Mouse (Mus musculus) erythroblast, adult 5-6 weeks (primary cell): ENCODE measurements around the gene Ripor3. TPM values are rescaled to one million over a fixed set of nuclear protein-coding genes. Genes with fewer than 3 reads are reported as not detected.

Experiments
- ATAC-seq: replicated peaks from 2 replicates; pipeline ENCODE4 v1.8.0; 2016; ENCODE audit warnings: moderate number of reproducible peaks, mild to moderate bottlenecking, moderate TSS enrichment, inconsistent platforms; ENCODE audit not compliant: poor library complexity, low FRiP score, severe bottlenecking
- total RNA-seq, 2 experiments: library from RNA; stranded (forward) in 1 of 2; stranded (reverse) in 1 of 2; fragments of 150-400 nt in 1 of 2; fragments of 200-764, 138-1000 nt in 1 of 2; gene quantifications; 2 replicates each; pipeline versions ENCODE4 v1.2.3 to v1.2.4; 2015 to 2017; ENCODE audit warnings: low replicate concordance in 2 of 2

Gene Ripor3
- total RNA-seq, 2 experiments from 2014 or later: not detected

DNA sequence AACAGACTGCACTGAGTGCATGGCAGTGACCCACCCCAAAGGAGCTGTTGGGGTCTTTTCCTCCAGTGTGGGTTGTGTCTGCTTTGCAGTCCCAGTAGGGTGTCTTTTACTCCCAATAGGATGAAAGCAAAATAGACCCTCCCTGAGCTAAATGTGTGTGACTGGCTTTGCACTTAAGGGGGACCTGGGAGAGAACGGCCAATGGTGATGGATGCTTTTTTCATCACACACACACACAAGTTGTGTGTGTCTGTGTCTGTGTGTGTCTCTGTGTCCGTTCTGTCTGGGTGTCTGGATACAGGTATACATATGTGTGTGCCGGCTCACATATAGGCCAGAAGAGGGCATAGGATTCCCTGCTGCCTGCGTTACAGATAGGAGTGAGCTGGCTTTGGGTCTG is 69.1 kb downstream of the Ripor3 start:
- no peak for ATAC-seq

DNA sequence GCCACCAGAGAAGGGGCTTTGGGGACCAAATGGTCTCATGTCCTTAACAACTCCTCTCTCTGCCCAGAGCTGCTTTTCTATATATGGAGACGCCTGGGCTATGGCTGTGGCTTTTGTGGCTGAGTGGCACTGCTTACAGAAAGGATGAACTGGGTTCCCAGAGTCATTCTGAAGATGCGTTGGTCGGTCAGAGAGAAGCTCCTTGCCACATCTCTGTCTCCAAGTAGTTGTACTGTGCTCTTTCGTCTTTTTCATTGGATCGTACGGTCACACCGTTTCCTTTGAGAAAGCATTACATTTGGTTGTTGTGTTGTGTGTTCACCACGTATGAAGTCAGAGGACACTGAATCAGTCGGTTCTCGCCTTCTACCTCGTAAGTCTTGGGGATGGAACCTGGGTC is 69.8 kb downstream of the Ripor3 start:
- no peak for ATAC-seq

DNA sequence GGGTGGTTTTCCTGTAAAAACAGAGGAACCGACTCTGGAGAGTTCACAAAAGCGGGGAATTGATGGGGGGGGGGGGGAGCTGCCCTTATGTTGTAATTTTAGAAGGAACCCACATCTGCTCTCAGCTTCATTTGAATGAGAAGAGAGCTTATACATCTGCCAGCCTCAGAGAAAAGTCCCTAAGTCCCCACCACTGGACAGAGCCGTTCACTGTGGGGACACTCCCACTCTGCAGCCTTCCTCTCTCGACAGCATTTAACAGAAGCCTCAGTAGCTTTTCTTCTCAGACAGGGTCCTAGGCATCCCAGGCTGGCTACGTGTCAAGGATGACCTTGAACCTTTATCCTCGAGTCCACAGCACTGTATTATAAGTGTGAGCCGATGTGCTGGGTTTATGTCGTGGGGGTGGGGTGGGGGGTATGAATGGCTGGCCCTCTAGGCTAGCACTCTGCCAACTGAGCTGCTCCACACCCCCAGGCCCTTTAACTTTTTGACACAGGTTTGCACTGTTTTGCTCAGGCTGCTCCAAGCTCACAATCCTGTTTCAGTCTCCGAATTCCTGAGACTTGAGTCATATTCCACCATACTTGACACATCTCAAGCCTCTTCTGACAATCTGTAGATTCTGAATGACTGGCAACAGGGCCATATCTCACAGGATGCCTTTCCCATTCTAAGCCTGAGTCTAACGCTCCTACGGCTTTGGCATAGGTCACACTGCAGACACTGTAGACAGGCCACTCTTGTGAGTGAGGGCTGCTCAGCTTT is 70.6 kb downstream of the Ripor3 start:
- no peak for ATAC-seq

DNA sequence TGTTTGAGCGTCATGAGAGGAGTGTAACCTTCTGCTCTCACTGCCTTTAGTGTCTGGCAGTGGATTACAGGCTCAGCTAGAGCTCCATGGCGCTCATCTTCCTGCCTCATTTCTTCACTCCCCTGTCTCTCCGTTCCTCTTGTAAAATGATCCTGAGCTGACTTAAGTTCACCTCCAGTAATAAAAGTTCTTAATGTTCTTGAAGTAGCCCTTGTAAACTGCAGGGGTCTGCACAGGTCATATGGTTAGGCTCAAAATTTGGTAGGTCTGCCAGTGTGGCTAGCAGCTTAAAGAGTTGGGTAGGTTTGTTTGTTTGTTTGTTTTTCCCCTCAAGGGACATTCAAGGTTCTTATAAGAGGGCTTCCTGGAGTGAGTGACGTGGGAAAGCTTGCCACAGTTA is 71.2 kb downstream of the Ripor3 start:
- ATAC-seq: no peak

DNA sequence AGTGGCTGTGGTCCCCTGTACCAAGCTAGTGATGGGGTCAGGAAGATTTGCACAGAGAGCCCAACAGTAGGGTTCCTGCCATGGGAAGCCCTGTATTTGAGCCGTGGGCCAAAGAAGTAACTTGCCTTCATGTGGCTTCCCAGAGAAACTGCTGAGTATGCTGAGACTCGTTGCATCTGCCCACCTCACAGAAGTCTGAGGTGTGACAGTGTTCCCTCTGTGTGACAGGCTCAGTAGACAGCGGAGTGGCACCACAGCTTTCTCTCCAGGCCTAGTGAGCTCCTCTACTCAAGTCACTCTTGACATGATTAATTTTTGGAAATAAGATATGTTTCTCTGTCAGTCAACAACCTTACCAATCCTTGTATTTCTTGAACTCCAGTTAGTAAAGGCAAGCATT is 71.6 kb downstream of the Ripor3 start:
- ATAC-seq: no peak

DNA sequence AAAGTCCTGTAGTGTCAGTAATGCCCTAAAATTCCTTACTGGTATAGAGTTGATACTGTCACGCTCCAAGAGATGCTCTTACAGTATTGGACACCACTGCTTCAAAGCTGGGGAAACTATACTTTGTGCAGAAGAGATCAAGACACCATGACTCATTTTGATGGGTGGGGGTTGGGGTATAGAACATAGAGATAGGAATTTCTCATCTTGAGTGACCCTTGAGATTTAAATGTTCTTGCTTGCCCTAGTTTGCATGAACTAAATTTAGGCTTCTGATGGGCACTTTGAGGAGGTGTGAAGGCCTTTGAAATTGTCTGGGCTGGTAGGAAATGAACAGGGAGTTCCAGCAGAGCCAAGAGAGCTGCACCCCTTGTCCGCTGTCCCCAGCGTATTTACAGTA is 74.5 kb downstream of the Ripor3 start:
- ATAC-seq: no peak

DNA sequence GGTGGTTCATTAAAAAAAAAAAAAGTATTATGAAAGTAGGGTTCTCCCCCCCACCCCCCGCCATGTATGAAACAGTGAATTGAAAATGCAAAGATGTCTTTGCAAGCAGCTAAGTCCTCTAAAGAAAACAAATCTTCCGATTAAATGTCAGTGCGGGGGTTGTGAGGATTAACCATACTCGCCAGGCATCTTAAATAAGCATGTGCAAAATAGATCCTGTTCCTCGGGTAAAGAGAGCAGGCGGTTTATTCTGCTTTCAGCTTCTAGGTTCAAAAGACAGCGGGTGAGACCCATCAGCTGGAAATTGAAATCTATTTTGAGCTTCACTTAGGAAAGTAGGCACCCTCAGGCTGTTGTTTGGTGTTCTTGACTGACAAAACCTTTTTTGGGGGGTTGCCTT is 77.0 kb downstream of the Ripor3 start:
- ATAC-seq: no peak

DNA sequence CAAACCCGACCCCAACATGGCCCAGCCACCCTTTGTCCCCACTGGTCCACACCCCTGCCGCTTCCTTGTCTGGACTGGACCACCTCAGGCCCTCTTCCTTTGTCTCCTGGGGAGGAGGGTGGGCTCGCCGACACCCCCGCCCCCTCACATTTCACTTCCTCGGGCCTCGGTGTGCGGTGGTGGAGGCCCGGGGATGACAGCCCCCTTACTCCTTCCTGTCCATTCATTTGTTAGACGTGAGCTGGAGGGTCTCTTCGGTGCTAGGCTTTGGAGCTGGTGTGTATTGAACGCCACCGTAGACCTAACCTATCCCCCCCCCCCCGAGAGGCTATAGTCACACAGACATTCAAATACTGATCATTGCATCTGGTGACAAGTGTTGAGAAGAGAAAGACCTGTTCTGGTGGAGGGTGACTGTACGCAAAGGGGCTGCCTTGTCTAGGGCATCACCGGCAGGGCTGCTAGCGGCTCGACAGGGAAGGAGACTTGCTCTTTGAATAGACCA is 77.6 kb downstream of the Ripor3 start:
- ATAC-seq: no peak

DNA sequence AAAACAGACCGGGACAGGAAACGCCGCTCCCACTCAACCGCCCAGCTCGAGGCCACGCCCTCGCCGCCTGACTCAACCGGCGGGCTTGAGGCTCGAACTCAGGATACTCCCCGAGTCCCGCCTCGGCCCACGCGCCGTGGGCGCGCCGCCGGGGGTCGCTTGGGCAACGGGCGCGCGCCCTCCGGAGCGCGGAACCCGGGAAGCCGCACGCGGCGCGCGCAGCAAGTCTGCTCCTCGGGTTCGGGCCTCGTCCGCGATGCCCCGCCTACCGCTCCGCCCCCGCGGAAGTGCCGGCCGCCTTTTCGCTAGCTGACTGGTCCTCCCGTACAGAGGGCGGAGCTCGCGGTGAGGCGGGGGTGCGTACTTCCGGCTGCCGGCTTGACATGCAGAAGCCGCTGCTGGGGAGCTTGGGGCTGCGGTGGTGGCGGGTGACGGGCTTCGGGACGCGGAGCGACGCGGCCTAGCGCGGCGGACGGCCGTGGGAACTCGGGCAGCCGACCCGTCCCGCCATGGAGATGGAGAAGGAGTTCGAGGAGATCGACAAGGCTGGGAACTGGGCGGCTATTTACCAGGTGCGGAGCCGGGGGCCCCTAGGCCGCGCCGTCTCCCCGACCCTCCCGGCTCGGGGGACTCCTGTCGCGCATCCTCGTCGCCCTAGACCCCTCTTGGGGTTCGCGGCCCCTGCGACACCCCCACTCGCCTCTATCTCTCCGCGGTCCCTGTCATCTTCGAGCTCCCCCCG is 78.3 kb downstream of the Ripor3 start, which contains the start of gene Ptpn1:
Gene Ptpn1, plus strand, starts transcription at position 73 of the 742 bp plus-strand sequence.
- peak; percentile 99 for ATAC-seq

DNA sequence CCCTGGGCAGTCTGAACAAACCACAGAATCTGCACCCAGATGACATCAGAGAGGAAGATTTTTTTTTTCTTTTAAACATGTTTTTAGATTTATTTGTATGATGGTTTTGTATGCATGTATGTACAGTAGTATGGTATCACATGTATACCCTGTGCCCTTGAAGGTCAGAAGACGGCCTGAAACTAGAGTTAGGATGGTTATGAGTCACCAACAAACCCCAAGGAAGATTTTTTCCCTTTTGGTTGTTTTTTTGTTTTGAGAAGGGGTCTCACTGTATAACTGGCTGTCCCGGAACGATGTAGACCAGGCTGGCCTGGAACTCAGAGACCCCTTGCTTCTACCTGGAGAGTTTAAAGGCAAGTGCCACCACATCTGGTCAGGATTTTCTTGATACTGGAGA is 79.4 kb downstream of the Ripor3 start:
- no peak for ATAC-seq

Other genes with a start within 250 kb of the Ripor3 start
- 11.7 and 11.9 TPM in 2 replicates for gene Ptpn1, start 78.6 kb downstream of the Ripor3 start, total RNA-seq (2015; ENCODE audit: low replicate concordance)
- gene Ptpn1, start 78.6 kb downstream of the Ripor3 start, total RNA-seq (2017; ENCODE audit: low replicate concordance): 8.9 and 9.1 TPM in 2 replicates
- not detected in 2 replicates for gene Pard6b, start 70.4 kb upstream of the Ripor3 start, total RNA-seq (2015; ENCODE audit: low replicate concordance)
- gene Pard6b, start 70.4 kb upstream of the Ripor3 start, total RNA-seq (2017; ENCODE audit: low replicate concordance): not detected in 2 replicates
- 10.6 and 12.7 TPM in 2 replicates for gene Adnp, start 196.5 kb upstream of the Ripor3 start, total RNA-seq (2015; ENCODE audit: low replicate concordance)
- 0.17 and 5.4 TPM in 2 replicates for gene Adnp, start 196.5 kb upstream of the Ripor3 start, total RNA-seq (2017; ENCODE audit: low replicate concordance)
- gene Gm20716, start 219.7 kb upstream of the Ripor3 start, total RNA-seq (2015; ENCODE audit: low replicate concordance): 15.5 and 30.9 TPM in 2 replicates
- gene Gm20716, start 219.7 kb upstream of the Ripor3 start, total RNA-seq (2017; ENCODE audit: low replicate concordance): 29.1 and 31.1 TPM in 2 replicates
- gene Dpm1, start 220.0 kb upstream of the Ripor3 start, total RNA-seq (2015; ENCODE audit: low replicate concordance): 113 and 131 TPM in 2 replicates
- gene Dpm1, start 220.0 kb upstream of the Ripor3 start, total RNA-seq (2017; ENCODE audit: low replicate concordance): 37.8 and 105 TPM in 2 replicates
- 1.0 and 1.3 TPM in 2 replicates for gene Mocs3, start 220.0 kb upstream of the Ripor3 start, total RNA-seq (2015; ENCODE audit: low replicate concordance)
- gene Mocs3, start 220.0 kb upstream of the Ripor3 start, total RNA-seq (2017; ENCODE audit: low replicate concordance): 2.4 TPM in 1 of 2 replicates, not detected in the other